Mouse (Mus musculus): ENCODE results near the gene Olfr136. TPM values are rescaled to one million over a fixed set of nuclear protein-coding genes. Genes with fewer than 3 reads are reported as not detected.

The Olfr136 gene
- polyA plus RNA-seq (2015; fragmentation: Nextera tagmentation; extraction: Ambion mirVana): not detected in 2 replicates

GRCm38 (mm10) chr17:38329531-38329930 lies at the start of gene Olfr136:
Gene Olfr136, plus strand, starts transcription at chr17:38329831.
- Histone ChIP-seq H3K36me3 (no peaks in the 10 kb centered on the region), H3K4me1 (replicated peaks) (no peaks in the 10 kb centered on the region), H3K27me3 (no peaks in the 10 kb centered on the region), H3K4me2 (no peak within 1 kb of the TSS), H3K9ac (no peak within 1 kb of the TSS), H3K27ac (replicated peaks) (no peak within 1 kb of the TSS), H3K4me3 (no peak within 1 kb of the TSS), H3K9me3 (no peaks in the 10 kb centered on the region)
- no peak for ATAC-seq (ENCODE audit: low FRiP score, low read depth)

DNA sequence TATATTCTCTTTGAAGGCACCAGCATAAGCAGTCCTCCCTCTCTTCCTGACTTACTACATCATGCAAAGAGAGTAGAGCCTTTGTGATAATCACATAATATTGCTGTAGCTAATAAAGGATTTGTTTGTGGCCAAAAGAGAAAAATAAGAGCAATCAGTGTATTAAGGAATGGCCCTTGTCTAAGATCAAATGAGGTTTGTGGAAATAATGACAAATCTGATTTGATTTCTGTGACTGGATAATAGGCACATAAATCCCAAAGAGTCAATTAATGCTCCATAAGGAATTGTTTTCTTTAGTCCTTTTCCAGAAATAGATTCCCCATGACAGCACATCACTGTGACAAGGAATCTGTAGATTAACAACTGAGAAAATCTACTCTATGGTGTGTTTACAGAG lies 22.2 kb upstream of the Olfr136 start, which contains the start of gene Olfr137:
Gene Olfr137 (minus strand): TSS at position 101 of the 400 bp plus-strand sequence.
- Histone ChIP-seq H3K36me3 (no peaks in the 10 kb centered on the region), H3K4me3 (no peak within 1 kb of the TSS), H3K9ac (no peak within 1 kb of the TSS), H3K27me3 (no peaks in the 10 kb centered on the region), H3K27ac (replicated peaks) (no peak within 1 kb of the TSS), H3K9me3 (no peaks in the 10 kb centered on the region), H3K4me2 (no peak within 1 kb of the TSS), H3K4me1 (replicated peaks) (no peaks in the 10 kb centered on the region)
- no peak for ATAC-seq (ENCODE audit: low FRiP score, low read depth)

Other genes starting within 250 kb of the Olfr136 start
- gene Olfr131, start 241.1 kb upstream of the Olfr136 start, polyA plus RNA-seq (2015; fragmentation: Nextera tagmentation; extraction: Ambion mirVana): not detected in 2 replicates
- not detected in 2 replicates for gene Olfr132, start 195.3 kb upstream of the Olfr136 start, polyA plus RNA-seq (2015; fragmentation: Nextera tagmentation; extraction: Ambion mirVana)
- not detected in 2 replicates for gene Olfr133, start 184.6 kb upstream of the Olfr136 start, polyA plus RNA-seq (2015; fragmentation: Nextera tagmentation; extraction: Ambion mirVana)
- not detected in 2 replicates for gene Olfr134, start 158.4 kb upstream of the Olfr136 start, polyA plus RNA-seq (2015; fragmentation: Nextera tagmentation; extraction: Ambion mirVana)
- not detected in 2 replicates for gene Olfr135, start 125.5 kb upstream of the Olfr136 start, polyA plus RNA-seq (2015; fragmentation: Nextera tagmentation; extraction: Ambion mirVana)
- gene Olfr138, start 68.8 kb upstream of the Olfr136 start, polyA plus RNA-seq (2015; fragmentation: Nextera tagmentation; extraction: Ambion mirVana): not detected in 2 replicates
- gene Olfr137, start 22.3 kb upstream of the Olfr136 start, polyA plus RNA-seq (2015; fragmentation: Nextera tagmentation; extraction: Ambion mirVana): not detected in 2 replicates
- not detected in 2 replicates for gene Esp36, start 90.4 kb downstream of the Olfr136 start, polyA plus RNA-seq (2015; fragmentation: Nextera tagmentation; extraction: Ambion mirVana)
- gene Esp34, start 224.4 kb downstream of the Olfr136 start, polyA plus RNA-seq (2015; fragmentation: Nextera tagmentation; extraction: Ambion mirVana): not detected in 2 replicates